Mouse (Mus musculus) spleen, adult 18-20 months (tissue): ENCODE measurements at regions not wholly inside any gene's neighbourhood (a gene's known extent, or its start where the extent isn't known, plus 50 kb on each side); places are given as distances from the start of the nearest gene placed in this dataset.

Experiments
- DNase-seq, 2 experiments: peaks; one replicate each; pipeline ENCODE4 v3.0.0; 2022; ENCODE audit warnings: mixed read lengths in 2 of 2

GRCm38 (mm10) chr7:37242476-37242875, 531.0 kb downstream of the Zfp536 start:
- DNase-seq = no peak

GRCm38 (mm10) chr7:37246156-37246555, 527.3 kb downstream of the Zfp536 start:
- no peak for DNase-seq

GRCm38 (mm10) chr7:37254431-37254830, 519.0 kb downstream of the Zfp536 start:
- DNase-seq = no peak

- no peak for DNase-seq
These were observed 517.6 kb downstream of the Zfp536 start for GRCm38 (mm10) chr7:37255840-37256239.

- no peak for DNase-seq
These were observed 514.1 kb downstream of the Zfp536 start for GRCm38 (mm10) chr7:37259293-37259692.

GRCm38 (mm10) chr7:37262846-37263245, 510.6 kb downstream of the Zfp536 start:
- no peak for DNase-seq

GRCm38 (mm10) chr7:37267404-37267803, 506.0 kb downstream of the Zfp536 start:
- no peak for DNase-seq

GRCm38 (mm10) chr7:37270841-37271240, 502.6 kb downstream of the Zfp536 start:
- DNase-seq = no peak

- DNase-seq = no peak
These were observed 483.4 kb downstream of the Zfp536 start for GRCm38 (mm10) chr7:37290018-37290417.

- no peak for DNase-seq
These were observed 482.9 kb downstream of the Zfp536 start for GRCm38 (mm10) chr7:37290493-37291045.

GRCm38 (mm10) chr7:37291726-37292125, 481.7 kb downstream of the Zfp536 start:
- no peak for DNase-seq

- DNase-seq = no peak
These were observed 480.9 kb downstream of the Zfp536 start for GRCm38 (mm10) chr7:37292554-37292953.

GRCm38 (mm10) chr7:37298888-37299287, 474.6 kb downstream of the Zfp536 start:
- no peak for DNase-seq

GRCm38 (mm10) chr7:37305463-37305862, 468.0 kb downstream of the Zfp536 start:
- no peak for DNase-seq

- DNase-seq = no peak
These were observed 466.2 kb downstream of the Zfp536 start for GRCm38 (mm10) chr7:37307191-37307590.

GRCm38 (mm10) chr7:37324653-37325052, 448.8 kb downstream of the Zfp536 start:
- DNase-seq = no peak

GRCm38 (mm10) chr7:37333451-37333850, 440.0 kb downstream of the Zfp536 start:
- DNase-seq = no peak

- DNase-seq = no peak
These were observed 438.2 kb downstream of the Zfp536 start for GRCm38 (mm10) chr7:37335212-37335611.

GRCm38 (mm10) chr7:37336171-37336850, 437.1 kb downstream of the Zfp536 start:
- DNase-seq = no peak

- no peak for DNase-seq
These were observed 436.4 kb downstream of the Zfp536 start for GRCm38 (mm10) chr7:37336851-37337531.

GRCm38 (mm10) chr7:37337616-37338015, 435.8 kb downstream of the Zfp536 start:
- no peak for DNase-seq

GRCm38 (mm10) chr7:37338067-37338501, 435.4 kb downstream of the Zfp536 start:
- DNase-seq = no peak

- DNase-seq = no peak
These were observed 430.8 kb downstream of the Zfp536 start for GRCm38 (mm10) chr7:37342613-37343012.

GRCm38 (mm10) chr7:37343021-37343593, 430.3 kb downstream of the Zfp536 start:
- DNase-seq = no peak
